Mouse (Mus musculus) right cerebral cortex, postnatal 4 days (tissue): ENCODE measurements around the gene Aldh9a1.

ENCODE experiments used
- DNase-seq: peaks from one replicate; pipeline ENCODE4 v3.0.0-alpha.2; 2022

The Aldh9a1 gene

GRCm38 (mm10) chr1:167385211-167385610 lies 35.4 kb downstream of the Aldh9a1 start:
- no peak for DNase-seq

- DNase-seq: no peak
These were observed 35.8 kb downstream of the Aldh9a1 start for GRCm38 (mm10) chr1:167385636-167386035.

GRCm38 (mm10) chr1:167386466-167386865 lies 36.7 kb downstream of the Aldh9a1 start:
- DNase-seq: no peak

- no peak for DNase-seq
These were observed 37.5 kb downstream of the Aldh9a1 start for GRCm38 (mm10) chr1:167387310-167387709.

- DNase-seq: no peak
These were observed 38.0 kb downstream of the Aldh9a1 start for GRCm38 (mm10) chr1:167387796-167388195.

- DNase-seq: no peak
These were observed 38.8 kb downstream of the Aldh9a1 start for GRCm38 (mm10) chr1:167388571-167388970.

- no peak for DNase-seq
These were observed 39.8 kb downstream of the Aldh9a1 start for GRCm38 (mm10) chr1:167389584-167389983.

GRCm38 (mm10) chr1:167390381-167390780 lies 40.6 kb downstream of the Aldh9a1 start:
- DNase-seq: no peak

GRCm38 (mm10) chr1:167391241-167391640 lies 41.5 kb downstream of the Aldh9a1 start:
- DNase-seq: no peak

- DNase-seq: no peak
These were observed 42.3 kb downstream of the Aldh9a1 start for GRCm38 (mm10) chr1:167392031-167392640.

- peak; percentile 13 for DNase-seq
These were observed 42.9 kb downstream of the Aldh9a1 start for GRCm38 (mm10) chr1:167392687-167393086.

GRCm38 (mm10) chr1:167393281-167393680 lies 43.5 kb downstream of the Aldh9a1 start:
- DNase-seq: no peak

GRCm38 (mm10) chr1:167393683-167394492 lies 44.1 kb downstream of the Aldh9a1 start, which contains the start of gene Mgst3:
Gene Mgst3, minus strand, starts transcription at chr1:167393841.
- DNase-seq: peak; percentile 93

GRCm38 (mm10) chr1:167405237-167405636 lies 55.4 kb downstream of the Aldh9a1 start:
- DNase-seq: no peak

GRCm38 (mm10) chr1:167409601-167410000 lies 59.8 kb downstream of the Aldh9a1 start:
- no peak for DNase-seq

- no peak for DNase-seq
These were observed 62.4 kb downstream of the Aldh9a1 start for GRCm38 (mm10) chr1:167411991-167412715.

- peak; percentile 81 for DNase-seq
These were observed 65.1 kb downstream of the Aldh9a1 start for GRCm38 (mm10) chr1:167414846-167415245.
